Mouse (Mus musculus) brain, embryonic 14.5 days (tissue): ENCODE measurements at regions not wholly inside any gene's neighbourhood (a gene's known extent, or its start where the extent isn't known, plus 50 kb on each side); places are given as distances from the start of the nearest gene placed in this dataset.
A peak's percentile ranks its signal among the peaks of the same experiment; 100 is the strongest.

Experiments used
- DNase-seq: peaks from one replicate; pipeline ENCODE4 v3.0.0-alpha.2; 2011; ENCODE audit warnings: low read depth
- CTCF ChIP-seq: fragments of 200-500 bp; IDR thresholded peaks from 2 replicates; pipeline ENCODE4 v1.5.1; 2012; ENCODE audit warnings: inconsistent platforms, mild to moderate bottlenecking, moderate library complexity, borderline replicate concordance; ENCODE audit not compliant: insufficient read depth, insufficient read length; ENCODE audit errors: extremely low read depth
- POLR2A ChIP-seq: fragments of 200-500 bp; IDR thresholded peaks from 2 replicates; pipeline ENCODE4 v1.6.1; 2012; ENCODE audit warnings: mild to moderate bottlenecking, inconsistent platforms, borderline replicate concordance; ENCODE audit not compliant: poor library complexity, insufficient read depth, insufficient read length, severe bottlenecking; ENCODE audit errors: extremely low read depth

DNA sequence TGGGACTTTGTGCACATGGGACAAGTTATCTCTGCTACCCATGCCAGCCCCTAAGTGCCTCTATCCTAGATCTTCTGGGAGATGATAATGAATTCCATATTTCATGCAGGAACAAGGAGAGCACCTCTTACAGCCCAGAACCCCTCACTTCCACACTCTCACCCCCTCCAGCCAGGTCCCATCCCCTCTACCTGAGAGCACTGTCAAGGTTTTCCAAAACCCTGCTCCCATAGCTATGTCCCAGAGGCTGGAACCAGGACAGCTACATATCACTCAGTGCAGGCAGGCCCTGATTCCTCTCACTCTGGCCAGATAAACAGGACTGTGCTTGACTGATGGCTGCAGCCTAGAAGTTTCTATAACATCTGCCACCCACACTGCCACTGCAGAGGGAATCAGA, 125.3 kb upstream of the Irx4 start:
- DNase-seq: no peak
- TF ChIP-seq POLR2A (no peak), CTCF (no peak)

GRCm38 (mm10) chr13:73141302-73141701, 119.0 kb upstream of the Irx4 start:
- peak; percentile 79 for DNase-seq
- TF ChIP-seq CTCF (no peak), POLR2A (no peak)

- TF ChIP-seq CTCF: no peak
- no peak for TF ChIP-seq POLR2A
- peak; percentile 55 for DNase-seq
Measured at GRCm38 (mm10) chr13:73158016-73158415, 102.3 kb upstream of the Irx4 start.

DNA sequence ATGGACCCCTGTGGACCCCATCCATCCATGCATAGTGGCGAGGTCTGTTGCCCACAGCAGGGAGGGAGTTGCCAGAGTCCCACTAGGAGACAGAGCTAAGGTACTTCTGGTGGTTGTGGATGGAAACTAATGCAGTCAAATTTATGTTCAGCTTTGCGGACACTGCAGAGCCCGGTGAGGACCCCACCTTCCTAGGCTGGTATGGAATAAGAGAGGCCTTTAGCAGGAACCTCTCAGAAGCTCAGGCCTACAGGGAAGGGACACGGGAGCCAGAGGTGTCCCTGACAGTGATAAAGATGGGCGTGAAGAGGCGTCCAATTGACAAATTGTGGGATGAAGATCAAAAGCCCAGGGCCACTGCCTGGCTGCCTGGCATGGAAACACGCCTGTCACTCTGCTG, 100.8 kb upstream of the Irx4 start:
- TF ChIP-seq CTCF (no peak), POLR2A (no peak)
- DNase-seq: no peak

- peak; percentile 51 for DNase-seq
- TF ChIP-seq CTCF (no peak), POLR2A (no peak)
Measured at GRCm38 (mm10) chr13:73159865-73160264, 100.4 kb upstream of the Irx4 start.

DNA sequence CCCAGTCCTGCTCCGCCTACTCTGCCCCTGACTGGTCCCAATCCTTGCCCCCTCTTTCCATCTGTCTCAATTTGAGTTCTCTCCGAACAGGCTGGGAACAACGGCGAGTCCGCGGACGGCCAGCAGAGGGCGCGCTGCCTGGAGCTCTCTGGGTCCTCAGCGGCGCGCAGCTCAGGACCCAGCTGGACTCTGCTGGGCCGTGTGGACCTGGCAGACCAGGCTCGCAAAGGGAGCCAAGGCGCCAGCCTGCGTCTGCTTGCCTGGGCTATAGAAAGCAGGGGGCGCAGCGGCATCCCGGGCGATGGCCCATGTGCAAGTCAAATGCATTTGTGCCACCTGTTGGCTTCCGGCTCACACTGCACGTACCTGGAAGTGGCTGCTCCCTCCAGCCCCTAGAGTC, 100.0 kb upstream of the Irx4 start:
- DNase-seq: peak; percentile 94
- peak; percentile 83 for TF ChIP-seq CTCF
- no peak for TF ChIP-seq POLR2A

- no peak for TF ChIP-seq CTCF
- TF ChIP-seq POLR2A: no peak
- DNase-seq: no peak
Measured at GRCm38 (mm10) chr13:73170301-73170700, 90.0 kb upstream of the Irx4 start.

GRCm38 (mm10) chr13:73207931-73208448, 52.3 kb upstream of the Irx4 start:
- DNase-seq: no peak
- no peak for TF ChIP-seq CTCF
- no peak for TF ChIP-seq POLR2A
